Mouse (Mus musculus) cerebellum, adult 2 months (tissue): ENCODE results near the gene Capza2.

Experiments
- CTCF ChIP-seq: fragments of 200-500 bp; IDR thresholded peaks from 2 replicates; pipeline ENCODE4 v1.5.1; 2011; ENCODE audit warnings: low read depth, mild to moderate bottlenecking, control low read depth, low read length, moderate library complexity, borderline replicate concordance; ENCODE audit not compliant: insufficient read depth
- POLR2A ChIP-seq: fragments of 200-500 bp; IDR thresholded peaks from 2 replicates; pipeline ENCODE4 v1.6.1; 2011; ENCODE audit warnings: low read length, control low read depth, borderline replicate concordance; ENCODE audit not compliant: insufficient read depth

- no peak for TF ChIP-seq CTCF
- TF ChIP-seq POLR2A = no peak
Observed at GRCm38 (mm10) chr6:17668334-17668733, 32.3 kb downstream of the Capza2 start.
